Mouse (Mus musculus): ENCODE data around the gene Ctnnd2.

Ctnnd2 gene

GRCm38 (mm10) chr15:30645688-30646087 lies 473.3 kb downstream of the Ctnnd2 start:
- intact Hi-C loops (cut with DNase I), result no loop called here

- intact Hi-C loops (cut with DNase I), result no loop called here
Measured at GRCm38 (mm10) chr15:30646501-30647431, 474.4 kb downstream of the Ctnnd2 start.

- intact Hi-C loops (cut with DNase I), result no loop called here
Measured at GRCm38 (mm10) chr15:30647679-30648311, 475.4 kb downstream of the Ctnnd2 start.

GRCm38 (mm10) chr15:30649964-30650363 lies 477.6 kb downstream of the Ctnnd2 start:
- intact Hi-C loops (cut with DNase I), result no loop called here

- intact Hi-C loops (cut with DNase I), result no loop called here
Measured at GRCm38 (mm10) chr15:30655433-30655832, 483.0 kb downstream of the Ctnnd2 start.

GRCm38 (mm10) chr15:30657588-30657987 lies 485.2 kb downstream of the Ctnnd2 start:
- intact Hi-C loops (cut with DNase I), result no loop called here

GRCm38 (mm10) chr15:30660539-30661149 lies 488.3 kb downstream of the Ctnnd2 start:
- intact Hi-C loops (cut with DNase I), result no loop called here

- intact Hi-C loops (cut with DNase I), result no loop called here
Measured at GRCm38 (mm10) chr15:30661689-30662422, 489.5 kb downstream of the Ctnnd2 start.

GRCm38 (mm10) chr15:30667819-30668587 lies 495.6 kb downstream of the Ctnnd2 start:
- intact Hi-C loops (cut with DNase I), result no loop called here

- intact Hi-C loops (cut with DNase I), result no loop called here
Measured at GRCm38 (mm10) chr15:30681939-30682338, 509.5 kb downstream of the Ctnnd2 start.

- intact Hi-C loops (cut with DNase I), result no loop called here
Measured at GRCm38 (mm10) chr15:30682360-30683119, 510.1 kb downstream of the Ctnnd2 start.

GRCm38 (mm10) chr15:30686206-30687101 lies 514.1 kb downstream of the Ctnnd2 start:
- intact Hi-C loops (cut with DNase I), result no loop called here

- intact Hi-C loops (cut with DNase I), result no loop called here
Measured at GRCm38 (mm10) chr15:30693754-30694205, 521.4 kb downstream of the Ctnnd2 start.

- intact Hi-C loops (cut with DNase I), result no loop called here
Measured at GRCm38 (mm10) chr15:30694286-30694685, 521.9 kb downstream of the Ctnnd2 start.

GRCm38 (mm10) chr15:30695859-30696258 lies 523.5 kb downstream of the Ctnnd2 start:
- intact Hi-C loops (cut with DNase I), result no loop called here

GRCm38 (mm10) chr15:30697356-30697755 lies 525.0 kb downstream of the Ctnnd2 start:
- intact Hi-C loops (cut with DNase I), result no loop called here

GRCm38 (mm10) chr15:30700762-30701161 lies 528.4 kb downstream of the Ctnnd2 start:
- intact Hi-C loops (cut with DNase I), result no loop called here

GRCm38 (mm10) chr15:30701592-30701991 lies 529.2 kb downstream of the Ctnnd2 start:
- intact Hi-C loops (cut with DNase I), result no loop called here
